Mouse (Mus musculus): ENCODE measurements at regions not wholly inside any gene's neighbourhood (a gene's known extent, or its start where the extent isn't known, plus 50 kb on each side); places are given as distances from the start of the nearest gene placed in this dataset.

GRCm38 (mm10) chr19:50087277-50087676, 591.2 kb downstream of the Sorcs1 start:
- Histone ChIP-seq H3K36me3 (no peaks in the 10 kb centered on the region), H3K4me1 (replicated peaks) (peaks cover 7% of the 10 kb centered on the region), H3K27me3 (ENCODE audit: insufficient read depth, poor library complexity, severe bottlenecking) (no peaks in the 10 kb centered on the region), H3K9me3 (no peaks in the 10 kb centered on the region), H3K4me3 (no peak overlapping the region), H3K27ac (no peak overlapping the region)
- DNase-seq (ENCODE audit: low spot score) = peak; percentile 10
- WGBS = 26% methylated on average over 6 of the region's 6 CpGs

GRCm38 (mm10) chr19:50077427-50078040, 600.9 kb downstream of the Sorcs1 start:
- no peaks in the 10 kb centered on the region for H3K27me3 ChIP-seq (ENCODE audit: insufficient read depth, poor library complexity, severe bottlenecking)
- H3K36me3 ChIP-seq = no peaks in the 10 kb centered on the region
- no peak for DNase-seq (ENCODE audit: low spot score)
- no peak overlapping the region for H3K4me3 ChIP-seq
- H3K9me3 ChIP-seq = no peaks in the 10 kb centered on the region
- H3K27ac ChIP-seq = no peak overlapping the region
- 93% methylated on average over 6 of the region's 6 CpGs for WGBS
- H3K4me1 ChIP-seq (replicated peaks) = no peaks in the 10 kb centered on the region

- DNase-seq (ENCODE audit: low spot score) = no peak
- WGBS = 77% methylated on average over 6 of the region's 6 CpGs
- no peak overlapping the region for H3K4me3 ChIP-seq
- H3K9me3 ChIP-seq = no peaks in the 10 kb centered on the region
- no peaks in the 10 kb centered on the region for H3K36me3 ChIP-seq
- no peak overlapping the region for H3K27ac ChIP-seq
- H3K4me1 ChIP-seq (replicated peaks) = no peaks in the 10 kb centered on the region
- H3K27me3 ChIP-seq (ENCODE audit: insufficient read depth, poor library complexity, severe bottlenecking) = no peaks in the 10 kb centered on the region
These were observed 618.0 kb downstream of the Sorcs1 start for GRCm38 (mm10) chr19:50060448-50060847.

GRCm38 (mm10) chr19:50052910-50053309, 625.5 kb downstream of the Sorcs1 start:
- DNase-seq (ENCODE audit: low spot score) = no peak
- Histone ChIP-seq H3K36me3 (no peaks in the 10 kb centered on the region), H3K27me3 (ENCODE audit: insufficient read depth, poor library complexity, severe bottlenecking) (no peaks in the 10 kb centered on the region), H3K27ac (no peak overlapping the region), H3K9me3 (no peaks in the 10 kb centered on the region), H3K4me3 (no peak overlapping the region), H3K4me1 (replicated peaks) (no peaks in the 10 kb centered on the region)
- 94% methylated on average over 2 of the region's 2 CpGs for WGBS

DNA sequence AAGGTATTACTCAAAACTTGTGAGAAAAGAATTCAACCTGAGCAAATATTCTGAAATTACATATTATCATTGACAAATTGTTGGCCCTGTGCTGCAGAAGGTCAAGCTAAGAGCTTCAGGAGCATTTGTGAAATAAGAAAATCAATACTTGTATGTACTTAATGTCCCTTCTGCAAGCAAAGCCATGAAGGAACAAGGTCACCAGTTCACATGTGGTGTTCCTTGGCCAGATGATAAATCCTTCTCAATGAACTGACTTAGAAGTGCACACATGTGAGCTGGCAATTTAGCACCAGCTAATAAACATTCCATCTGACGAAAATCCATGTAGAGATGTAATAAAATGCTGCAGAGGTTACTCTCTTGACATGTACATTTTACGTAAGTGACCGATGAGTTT, 632.7 kb downstream of the Sorcs1 start:
- Histone ChIP-seq H3K9me3 (no peaks in the 10 kb centered on the region), H3K4me3 (no peak overlapping the region), H3K4me1 (replicated peaks) (no peaks in the 10 kb centered on the region), H3K36me3 (no peaks in the 10 kb centered on the region), H3K27ac (no peak overlapping the region), H3K27me3 (ENCODE audit: insufficient read depth, poor library complexity, severe bottlenecking) (no peaks in the 10 kb centered on the region)
- 88% methylated on average over 3 of the region's 3 CpGs for WGBS
- DNase-seq (ENCODE audit: low spot score) = no peak

DNA sequence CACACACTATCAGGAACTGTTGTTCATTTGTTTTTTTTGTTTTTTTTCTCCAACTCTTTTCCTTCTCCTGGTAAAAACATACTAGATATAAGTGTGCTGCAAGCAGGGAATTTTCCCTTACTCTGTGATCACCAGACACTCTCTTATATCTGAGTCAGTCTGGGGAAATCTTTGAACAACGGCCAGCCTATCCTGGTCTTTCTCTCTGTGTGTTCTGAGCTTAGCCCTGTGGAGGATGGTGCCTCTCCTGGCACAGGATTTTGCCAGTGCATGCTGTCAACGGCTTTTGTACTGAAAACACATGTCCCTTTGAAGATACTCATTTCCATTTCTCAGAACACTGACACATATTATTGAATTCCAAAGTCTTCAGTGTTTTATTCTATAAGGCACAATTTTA, 664.8 kb downstream of the Sorcs1 start:
- no peaks in the 10 kb centered on the region for H3K4me1 ChIP-seq (replicated peaks)
- H3K4me3 ChIP-seq = no peak overlapping the region
- no peak overlapping the region for H3K27ac ChIP-seq
- no peak for DNase-seq (ENCODE audit: low spot score)
- H3K27me3 ChIP-seq (ENCODE audit: insufficient read depth, poor library complexity, severe bottlenecking) = no peaks in the 10 kb centered on the region
- no peaks in the 10 kb centered on the region for H3K36me3 ChIP-seq
- H3K9me3 ChIP-seq = no peaks in the 10 kb centered on the region
- 59% methylated on average over 2 of the region's 2 CpGs for WGBS

DNA sequence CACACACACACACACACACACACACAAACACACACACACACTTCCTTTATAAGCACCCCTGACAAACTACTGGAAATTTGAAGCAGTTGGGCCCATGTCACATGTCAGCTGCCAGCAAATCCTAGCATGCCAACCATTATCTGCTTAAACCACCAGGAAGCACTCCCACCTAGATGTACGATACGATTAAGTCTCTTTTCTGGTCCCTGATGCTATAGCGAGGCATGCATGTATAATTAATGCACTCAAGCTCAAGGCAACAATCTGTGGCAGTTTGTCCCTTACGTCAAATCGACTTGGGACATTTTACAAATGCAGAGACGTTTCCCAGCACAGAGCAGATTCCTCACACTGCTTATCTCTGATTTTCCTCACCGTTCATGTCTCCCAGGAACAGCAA, 673.2 kb downstream of the Sorcs1 start:
- Histone ChIP-seq H3K4me3 (no peak overlapping the region), H3K4me1 (replicated peaks) (no peaks in the 10 kb centered on the region), H3K27me3 (ENCODE audit: insufficient read depth, poor library complexity, severe bottlenecking) (no peaks in the 10 kb centered on the region), H3K27ac (no peak overlapping the region), H3K36me3 (no peaks in the 10 kb centered on the region), H3K9me3 (no peaks in the 10 kb centered on the region)
- DNase-seq (ENCODE audit: low spot score) = no peak
- WGBS = 63% methylated on average over 7 of the region's 7 CpGs

GRCm38 (mm10) chr19:49985826-49986225, 692.6 kb downstream of the Sorcs1 start:
- 84% methylated on average over 2 of the region's 2 CpGs for WGBS
- H3K4me1 ChIP-seq (replicated peaks) = no peaks in the 10 kb centered on the region
- H3K27ac ChIP-seq = no peak overlapping the region
- H3K9me3 ChIP-seq = no peaks in the 10 kb centered on the region
- H3K27me3 ChIP-seq (ENCODE audit: insufficient read depth, poor library complexity, severe bottlenecking) = no peaks in the 10 kb centered on the region
- no peaks in the 10 kb centered on the region for H3K36me3 ChIP-seq
- no peak for DNase-seq (ENCODE audit: low spot score)
- H3K4me3 ChIP-seq = no peak overlapping the region

GRCm38 (mm10) chr19:49966284-49966841, 712.1 kb downstream of the Sorcs1 start:
- Histone ChIP-seq H3K36me3 (no peaks in the 10 kb centered on the region), H3K27ac (no peak overlapping the region), H3K4me1 (replicated peaks) (no peaks in the 10 kb centered on the region), H3K4me3 (no peak overlapping the region), H3K27me3 (ENCODE audit: insufficient read depth, poor library complexity, severe bottlenecking) (no peaks in the 10 kb centered on the region), H3K9me3 (no peaks in the 10 kb centered on the region)
- DNase-seq (ENCODE audit: low spot score) = no peak
- WGBS = 87% methylated on average over 6 of the region's 6 CpGs

GRCm38 (mm10) chr19:49964679-49965078, 713.8 kb downstream of the Sorcs1 start:
- whole genome bisulfite sequencing = 85% methylated on average over 5 of the region's 5 CpGs
- H3K27ac ChIP-seq = no peak overlapping the region

GRCm38 (mm10) chr19:49958517-49958916, 719.9 kb downstream of the Sorcs1 start:
- Histone ChIP-seq H3K27ac (no peak overlapping the region), H3K36me3 (no peaks in the 10 kb centered on the region), H3K4me1 (replicated peaks) (no peaks in the 10 kb centered on the region), H3K27me3 (ENCODE audit: insufficient read depth, poor library complexity, severe bottlenecking) (no peaks in the 10 kb centered on the region), H3K4me3 (no peak overlapping the region), H3K9me3 (no peaks in the 10 kb centered on the region)
- WGBS = 75% methylated on average over 5 of the region's 5 CpGs
- DNase-seq (ENCODE audit: low spot score) = no peak

More at GRCm38 (mm10) chr19:49964679-49965078, 713.8 kb downstream of the Sorcs1 start:
- no peak for DNase-seq (ENCODE audit: low spot score)
- H3K4me1 ChIP-seq (replicated peaks) = no peaks in the 10 kb centered on the region
- no peaks in the 10 kb centered on the region for H3K9me3 ChIP-seq
- no peaks in the 10 kb centered on the region for H3K27me3 ChIP-seq (ENCODE audit: insufficient read depth, poor library complexity, severe bottlenecking)
- no peaks in the 10 kb centered on the region for H3K36me3 ChIP-seq
- H3K4me3 ChIP-seq = no peak overlapping the region

- H3K9me3 ChIP-seq = no peaks in the 10 kb centered on the region
- WGBS = 50% methylated on average over 3 of the region's 3 CpGs
- no peaks in the 10 kb centered on the region for H3K27me3 ChIP-seq (ENCODE audit: insufficient read depth, poor library complexity, severe bottlenecking)
- H3K4me1 ChIP-seq (replicated peaks) = no peaks in the 10 kb centered on the region
- no peak for DNase-seq (ENCODE audit: low spot score)
- H3K27ac ChIP-seq = no peak overlapping the region
- no peaks in the 10 kb centered on the region for H3K36me3 ChIP-seq
- no peak overlapping the region for H3K4me3 ChIP-seq
These were observed 747.2 kb downstream of the Sorcs1 start for GRCm38 (mm10) chr19:49931202-49931601.

DNA sequence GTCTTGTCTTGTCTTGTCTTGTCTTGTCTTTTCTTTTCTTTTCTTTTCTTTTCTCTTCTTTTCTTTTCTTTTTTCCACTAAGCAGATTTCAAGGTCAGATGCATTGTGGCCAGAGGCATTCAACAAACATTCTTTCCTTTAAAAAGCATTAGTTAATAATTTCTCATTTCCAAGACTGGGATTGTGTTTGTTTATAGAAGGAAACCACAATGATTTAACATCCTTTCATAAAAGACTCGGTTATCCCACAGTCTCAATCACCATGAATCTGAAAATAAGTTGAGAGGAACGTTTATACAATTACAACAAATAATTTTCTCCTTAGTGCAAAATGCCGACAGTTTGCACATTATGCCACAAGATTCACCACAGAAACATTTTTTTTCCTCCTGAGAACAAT, 766.7 kb downstream of the Sorcs1 start:
- Histone ChIP-seq H3K27ac (no peak overlapping the region), H3K36me3 (no peaks in the 10 kb centered on the region), H3K4me1 (replicated peaks) (no peaks in the 10 kb centered on the region), H3K27me3 (ENCODE audit: insufficient read depth, poor library complexity, severe bottlenecking) (no peaks in the 10 kb centered on the region), H3K9me3 (no peaks in the 10 kb centered on the region), H3K4me3 (no peak overlapping the region)
- 82% methylated on average over 3 of the region's 3 CpGs for WGBS
- no peak for DNase-seq (ENCODE audit: low spot score)

- 79% methylated on average over 3 of the region's 3 CpGs for WGBS
- Histone ChIP-seq H3K9me3 (no peaks in the 10 kb centered on the region), H3K27ac (no peak overlapping the region), H3K36me3 (no peaks in the 10 kb centered on the region), H3K4me3 (no peak overlapping the region), H3K27me3 (ENCODE audit: insufficient read depth, poor library complexity, severe bottlenecking) (no peaks in the 10 kb centered on the region), H3K4me1 (replicated peaks) (no peaks in the 10 kb centered on the region)
- DNase-seq (ENCODE audit: low spot score) = no peak
These were observed 798.2 kb downstream of the Sorcs1 start for GRCm38 (mm10) chr19:49880241-49880640.
